In genomic region chr6:135249846-135250531, GRCm38 (mm10) we compare ENCODE assay signal across 8 mouse cellular contexts. TPM values are rescaled to one million over a fixed set of nuclear protein-coding genes. Genes with fewer than 3 reads are reported as not detected.
DNase-seq lines count a peak whose midpoint lies in the region; ATAC-seq and TF ChIP-seq lines count a peak whose summit lies in the region.

No protein-coding gene starts in this region.

- TF ChIP-seq CTCF in heart, adult 2 months (IDR thresholded peaks at IDR 0.05) = peak; percentile 95
- TF ChIP-seq CTCF in liver, adult 2 months (IDR thresholded peaks at IDR 0.05; ENCODE audit: low read depth, low read length) = peak; percentile 69; the same call in 1 of the 2 replicates

- peaks cover 3% of the 10 kb centered on the region for H3K4me1 ChIP-seq in embryonic facial prominence, embryonic 11.5 days (ENCODE audit: control insufficient read depth, insufficient read depth, low read length)
- peaks cover 15% of the 10 kb centered on the region for H3K4me1 ChIP-seq in heart, adult 2 months (ENCODE audit: control insufficient read depth, insufficient read depth, low read length)
- H3K4me1 ChIP-seq in kidney, embryonic 15.5 days = peaks cover 32% of the 10 kb centered on the region
- H3K4me1 ChIP-seq in liver, adult 2 months (ENCODE audit: control insufficient read depth, insufficient read depth, low read length) = no peaks in the 10 kb centered on the region
- 0 out of 2 replicates have a peak, but pooled peaks cover 8% of the 10 kb centered on the region for H3K4me1 ChIP-seq in neural tube, embryonic 11.5 days (ENCODE audit: control insufficient read depth, insufficient read depth, low read length)

- WGBS in embryonic facial prominence, embryonic 11.5 days = 62% methylated on average over 19 of the region's 19 CpGs
- 21% methylated on average over 19 of the region's 19 CpGs for WGBS in heart, adult 2 months
- WGBS in kidney, embryonic 15.5 days = 7% methylated on average over 19 of the region's 19 CpGs
- 51% methylated on average over 19 of the region's 19 CpGs for WGBS in liver, adult 2 months
- 22% methylated on average over 19 of the region's 19 CpGs for WGBS in neural tube, embryonic 11.5 days

- TF ChIP-seq EP300 in heart, adult 2 months (IDR thresholded peaks at IDR 0.05; ENCODE audit: insufficient read depth, low read depth, low read length) = peak; percentile 94

- DNase-seq in CD8-positive naive resting alpha-beta T cell, adult 2 months (ENCODE audit: low read depth in 2 of 2, low spot score in 2 of 2) = peak; percentile 16 to 41
- peak; percentile 82 for DNase-seq in adrenal gland, postnatal 14 days
- peak; percentile 77 for DNase-seq in embryonic facial prominence, embryonic 11.5 days (ENCODE audit: low spot score)
- DNase-seq in heart, adult 2 months = peak; percentile 77 to 81
- peak; percentile 27 for DNase-seq in liver, adult 2 months (ENCODE audit: extremely low read depth, low read depth, low spot score)
- peak; percentile 68 for DNase-seq in neural tube, embryonic 11.5 days (ENCODE audit: low spot score)
- DNase-seq in testis, postnatal 10 days (ENCODE audit: low spot score) = peak; percentile 80

- no peak overlapping the region for H3K9ac ChIP-seq in embryonic facial prominence, embryonic 11.5 days (replicated peaks; ENCODE audit: low read length)
- peak overlapping the region; percentile 21; the same call in 1 of the 2 replicates for H3K9ac ChIP-seq in heart, adult 2 months (ENCODE audit: low read depth, low read length)
- no peak overlapping the region for H3K9ac ChIP-seq in kidney, embryonic 15.5 days
- no peak overlapping the region for H3K9ac ChIP-seq in liver, adult 2 months (ENCODE audit: low read depth, low read length)
- H3K9ac ChIP-seq in neural tube, embryonic 11.5 days (ENCODE audit: low read length) = no peak overlapping the region

- H3K27me3 ChIP-seq in embryonic facial prominence, embryonic 11.5 days (ENCODE audit: control insufficient read depth, insufficient read depth, low read length) = no peaks in the 10 kb centered on the region; the same call in 1 of the 2 replicates
- no peaks in the 10 kb centered on the region for H3K27me3 ChIP-seq in heart, adult 2 months (ENCODE audit: control insufficient read depth, insufficient read depth, low read length)
- H3K27me3 ChIP-seq in kidney, embryonic 15.5 days = no peaks in the 10 kb centered on the region
- H3K27me3 ChIP-seq in liver, adult 2 months (ENCODE audit: control insufficient read depth, insufficient read depth, low read length) = no peaks in the 10 kb centered on the region
- H3K27me3 ChIP-seq in neural tube, embryonic 11.5 days (ENCODE audit: control insufficient read depth, insufficient read depth, low read length) = no peaks in the 10 kb centered on the region

- H3K79me2 ChIP-seq in heart, adult 2 months (replicated peaks; ENCODE audit: control insufficient read depth, insufficient read depth, low read length) = no peaks in the 10 kb centered on the region
- H3K79me2 ChIP-seq in liver, adult 2 months (ENCODE audit: control insufficient read depth, insufficient read depth, low read length) = no peaks in the 10 kb centered on the region

- intact Hi-C loops in heart, adult 2 months (cut with DNase I) = loop anchor here (1.0 to 5.0 kb wide), 4 partner anchors 115 to 163 kb away; no protein-coding TSS in a partner anchor

- H3K36me3 ChIP-seq in embryonic facial prominence, embryonic 11.5 days (replicated peaks; ENCODE audit: control insufficient read depth, insufficient read depth, low read depth, low read length) = no peaks in the 10 kb centered on the region
- no peaks in the 10 kb centered on the region for H3K36me3 ChIP-seq in heart, adult 2 months (ENCODE audit: control insufficient read depth, insufficient read depth, low read length)
- H3K36me3 ChIP-seq in kidney, embryonic 15.5 days = no peaks in the 10 kb centered on the region
- no peaks in the 10 kb centered on the region for H3K36me3 ChIP-seq in liver, adult 2 months (ENCODE audit: control insufficient read depth, insufficient read depth, low read length)
- H3K36me3 ChIP-seq in neural tube, embryonic 11.5 days (ENCODE audit: control insufficient read depth, insufficient read depth, low read length) = no peaks in the 10 kb centered on the region

- no peak for TF ChIP-seq POLR2A in heart, adult 2 months (IDR thresholded peaks at IDR 0.05; ENCODE audit: insufficient read depth, low read depth, low read length)
- TF ChIP-seq POLR2A in liver, adult 2 months (IDR thresholded peaks at IDR 0.05; ENCODE audit: extremely low read depth, insufficient read depth, low read length) = no peak

- no peak overlapping the region for H3K4me3 ChIP-seq in embryonic facial prominence, embryonic 11.5 days (ENCODE audit: low read depth, low read length)
- H3K4me3 ChIP-seq in heart, adult 2 months = peak overlapping the region; percentile 3; the same call in 1 of the 2 replicates
- no peak overlapping the region for H3K4me3 ChIP-seq in kidney, embryonic 15.5 days (replicated peaks)
- no peak overlapping the region for H3K4me3 ChIP-seq in liver, adult 2 months (ENCODE audit: insufficient read depth, low read depth, low read length)
- H3K4me3 ChIP-seq in neural tube, embryonic 11.5 days (ENCODE audit: low read depth, low read length) = no peak overlapping the region

- no peak overlapping the region for H3K4me2 ChIP-seq in embryonic facial prominence, embryonic 11.5 days (ENCODE audit: low read depth, low read length)
- H3K4me2 ChIP-seq in kidney, embryonic 15.5 days = peak overlapping the region; percentile 49
- H3K4me2 ChIP-seq in neural tube, embryonic 11.5 days (ENCODE audit: low read depth) = no peak overlapping the region

- no peak overlapping the region for H3K27ac ChIP-seq in embryonic facial prominence, embryonic 11.5 days (replicated peaks; ENCODE audit: low read depth, low read length)
- H3K27ac ChIP-seq in heart, adult 2 months = peak overlapping the region; percentile 61
- H3K27ac ChIP-seq in kidney, embryonic 15.5 days = peak overlapping the region; percentile 75
- H3K27ac ChIP-seq in liver, adult 2 months (replicated peaks; ENCODE audit: insufficient read depth, low read depth, low read length) = no peak overlapping the region
- no peak overlapping the region for H3K27ac ChIP-seq in neural tube, embryonic 11.5 days (ENCODE audit: low read depth, low read length)

- peak; percentile 45; the same call in 1 of the 2 replicates for ATAC-seq in embryonic facial prominence, embryonic 11.5 days (replicated peaks; ENCODE audit: insufficient number of reproducible peaks, low FRiP score, low TSS enrichment, low read depth)
- peak; percentile 65; the same call in 1 of the 2 replicates for ATAC-seq in kidney, embryonic 15.5 days (replicated peaks; ENCODE audit: low FRiP score)
- ATAC-seq in neural tube, embryonic 11.5 days (ENCODE audit: insufficient read depth, low FRiP score, low TSS enrichment) = no peak

- H3K9me3 ChIP-seq in embryonic facial prominence, embryonic 11.5 days (replicated peaks; ENCODE audit: control insufficient read depth, low read length) = no peaks in the 10 kb centered on the region
- no peaks in the 10 kb centered on the region for H3K9me3 ChIP-seq in kidney, embryonic 15.5 days (replicated peaks)
- H3K9me3 ChIP-seq in neural tube, embryonic 11.5 days (ENCODE audit: control insufficient read depth, low read length) = no peaks in the 10 kb centered on the region

RNA-seq across cellular contexts. Expression of gene Gsg1, which starts 4.2 kb away (rescaled TPM):
- total RNA-seq in adrenal gland, postnatal 14 days (2021) = not detected in 2 replicates
- 0.46 TPM in 1 of 2 replicates, not detected in the other for polyA plus RNA-seq in embryonic facial prominence, embryonic 11.5 days (2014; fragmentation: Nextera tagmentation; extraction: Ambion mirVana)
- total RNA-seq in heart, adult 2 months (2021) = under 1 TPM; 0.34 to 0.68 TPM
- 2.7 and 3.0 TPM in 2 replicates for polyA plus RNA-seq in heart, adult 2 months (2012; rRNA removed)
- 0.63 and 0.71 TPM in 2 replicates for polyA plus RNA-seq in kidney, embryonic 15.5 days (2015; fragmentation: Nextera tagmentation; extraction: Ambion mirVana)
- 0.13 TPM in 1 of 2 replicates, not detected in the other for total RNA-seq in liver, adult 2 months (2014; rRNA removed)
- 0.16 and 0.29 TPM in 2 replicates for polyA plus RNA-seq in liver, adult 2 months (2012; rRNA removed)
- 0.69 and 1.0 TPM in 2 replicates for polyA plus RNA-seq in neural tube, embryonic 11.5 days (2014; fragmentation: Nextera tagmentation; extraction: Ambion mirVana)

RNA-seq across cellular contexts. Expression of gene Hebp1, which starts 52.2 kb away (rescaled TPM):
- total RNA-seq in adrenal gland, postnatal 14 days (2021) = 26.4 and 46.0 TPM in 2 replicates
- polyA plus RNA-seq in embryonic facial prominence, embryonic 11.5 days (2014; fragmentation: Nextera tagmentation; extraction: Ambion mirVana) = 3.1 and 3.7 TPM in 2 replicates
- total RNA-seq in heart, adult 2 months (2021) = 10 to 100 TPM; 46.6 to 57.8 TPM
- 11.3 and 14.1 TPM in 2 replicates for polyA plus RNA-seq in heart, adult 2 months (2012; rRNA removed)
- 27.1 and 28.0 TPM in 2 replicates for polyA plus RNA-seq in kidney, embryonic 15.5 days (2015; fragmentation: Nextera tagmentation; extraction: Ambion mirVana)
- 282 and 334 TPM in 2 replicates for total RNA-seq in liver, adult 2 months (2014; rRNA removed)
- polyA plus RNA-seq in liver, adult 2 months (2012; rRNA removed) = 290 and 317 TPM in 2 replicates
- 2.8 and 3.0 TPM in 2 replicates for polyA plus RNA-seq in neural tube, embryonic 11.5 days (2014; fragmentation: Nextera tagmentation; extraction: Ambion mirVana)

RNA-seq across cellular contexts. Expression of gene Fam234b, which starts 52.2 kb away (rescaled TPM):
- 28.7 and 29.4 TPM in 2 replicates for total RNA-seq in adrenal gland, postnatal 14 days (2021)
- polyA plus RNA-seq in embryonic facial prominence, embryonic 11.5 days (2014; fragmentation: Nextera tagmentation; extraction: Ambion mirVana) = 25.0 and 25.2 TPM in 2 replicates
- total RNA-seq in heart, adult 2 months (2021) = 1 to 10 TPM; 6.4 to 9.5 TPM
- polyA plus RNA-seq in heart, adult 2 months (2012; rRNA removed) = 5.8 TPM in 2 replicates
- polyA plus RNA-seq in kidney, embryonic 15.5 days (2015; fragmentation: Nextera tagmentation; extraction: Ambion mirVana) = 35.5 and 37.4 TPM in 2 replicates
- total RNA-seq in liver, adult 2 months (2014; rRNA removed) = 14.8 and 15.3 TPM in 2 replicates
- polyA plus RNA-seq in liver, adult 2 months (2012; rRNA removed) = 14.8 and 15.1 TPM in 2 replicates
- polyA plus RNA-seq in neural tube, embryonic 11.5 days (2014; fragmentation: Nextera tagmentation; extraction: Ambion mirVana) = 41.3 and 44.4 TPM in 2 replicates

Comparison
In these comparisons a context has a peak if more than half of its experiments do, and no peak if none do; other contexts are left out.
1. DNase-seq: peak in every context shown above with its lines; median percentile 82 in adrenal gland, postnatal 14 days; 80 in testis, postnatal 10 days; 79 in heart, adult 2 months; 77 in embryonic facial prominence, embryonic 11.5 days; 68 in neural tube, embryonic 11.5 days; 28 in CD8-positive naive resting alpha-beta T cell, adult 2 months; 27 in liver, adult 2 months.
2. H3K27ac ChIP-seq: peak in heart, adult 2 months (single experiment) and kidney, embryonic 15.5 days (single experiment); none in embryonic facial prominence, embryonic 11.5 days (single experiment), liver, adult 2 months (single experiment) and neural tube, embryonic 11.5 days (single experiment).
3. RNA of gene Hebp1, which starts 52.2 kb away (polyA plus RNA-seq): 290 to 317 TPM in liver, adult 2 months; 27.1 to 28.0 TPM in kidney, embryonic 15.5 days, 11.3 to 14.1 TPM in heart, adult 2 months, 3.1 to 3.7 TPM in embryonic facial prominence, embryonic 11.5 days and 2.8 to 3.0 TPM in neural tube, embryonic 11.5 days; every median in the first group is over 10 times any median in the second.